Mouse (Mus musculus) ES-Bruce4 (cell line): ENCODE measurements around the gene Ndufaf2. TPM values are rescaled to one million over a fixed set of nuclear protein-coding genes. Genes with fewer than 3 reads are reported as not detected.

ENCODE experiments used
- H3K27ac ChIP-seq: 2 replicates; pipeline ENCODE4 v1.5.1; 2012; ENCODE audit warnings: low read length, inconsistent platforms; ENCODE audit not compliant: insufficient read depth
- H3K27me3 ChIP-seq: 2 replicates; pipeline ENCODE4 v1.6.1; 2012; ENCODE audit warnings: mild to moderate bottlenecking, low read length, inconsistent platforms; ENCODE audit not compliant: control insufficient read depth, poor library complexity, insufficient read depth, severe bottlenecking
- H3K36me3 ChIP-seq: 2 replicates; pipeline ENCODE4 v1.6.1; 2012; ENCODE audit warnings: inconsistent platforms, mild to moderate bottlenecking, low read length, moderate library complexity; ENCODE audit not compliant: control insufficient read depth, poor library complexity, insufficient read depth, severe bottlenecking
- H3K4me1 ChIP-seq: one replicate; pipeline ENCODE4 v1.8.1; 2011; ENCODE audit warnings: low read length; ENCODE audit not compliant: control insufficient read depth, insufficient read depth
- H3K4me3 ChIP-seq: 2 replicates; pipeline ENCODE4 v1.5.1; 2011; ENCODE audit warnings: low read depth, mild to moderate bottlenecking, low read length
- H3K9ac ChIP-seq: 2 replicates; pipeline ENCODE4 v1.6.1; 2012; ENCODE audit warnings: low read depth, mild to moderate bottlenecking, inconsistent platforms; ENCODE audit not compliant: poor library complexity, severe bottlenecking
- H3K9me3 ChIP-seq: replicated peaks from 2 replicates; pipeline ENCODE4 v1.6.1; 2012; ENCODE audit warnings: mild to moderate bottlenecking, low read length, inconsistent platforms; ENCODE audit not compliant: control insufficient read depth, poor library complexity, insufficient read depth, severe bottlenecking
- CTCF ChIP-seq: IDR thresholded peaks from one replicate; pipeline ENCODE4 v1.8.1; 2011; ENCODE audit warnings: low read depth, low read length
- EP300 ChIP-seq: IDR thresholded peaks from 2 replicates; pipeline ENCODE4 v1.6.1; 2011; ENCODE audit warnings: low read depth, low read length; ENCODE audit not compliant: insufficient read depth
- POLR2A ChIP-seq: IDR thresholded peaks from one replicate; pipeline ENCODE4 v1.8.1; 2011; ENCODE audit warnings: low read length; ENCODE audit not compliant: insufficient read depth
- polyA plus RNA-seq: library from polyadenylated mRNA; stranded (reverse); fragments of >200 nt; gene quantifications from 2 replicates; pipeline ENCODE4 v1.2.4, GENCODE M21; 2011; ENCODE audit warnings: low read depth; ENCODE audit not compliant: missing spikeins, insufficient read depth, insufficient read length

Ndufaf2 gene
- 77.4 and 103 TPM in 2 replicates for polyA plus RNA-seq

- peaks cover 1% of the 10 kb centered on the region for H3K4me1 ChIP-seq
- peak within 1 kb of the TSS; percentile 87 for H3K4me3 ChIP-seq
- peaks cover 4% of the 10 kb centered on the region for H3K36me3 ChIP-seq
- H3K9ac ChIP-seq: peak within 1 kb of the TSS; percentile 55
- no peaks in the 10 kb centered on the region for H3K27me3 ChIP-seq
- H3K27ac ChIP-seq: no peak within 1 kb of the TSS
- TF ChIP-seq POLR2A (peak; percentile 86), EP300 (no peak)
- H3K9me3 ChIP-seq: no peaks in the 10 kb centered on the region
Measured at GRCm38 (mm10) chr13:108158465-108159240, at the start of gene Ndufaf2, which contains the start of gene Ercc8. Gene Ndufaf2 (minus strand): TSS chr13:108158623. Gene Ercc8 (plus strand): TSS chr13:108158731.

- Histone ChIP-seq H3K36me3 (no peaks in the 10 kb centered on the region), H3K4me1 (no peaks in the 10 kb centered on the region), H3K9me3 (no peaks in the 10 kb centered on the region), H3K9ac (no peak overlapping the region), H3K4me3 (no peak overlapping the region), H3K27ac (no peak overlapping the region), H3K27me3 (no peaks in the 10 kb centered on the region)
- TF ChIP-seq POLR2A (no peak), CTCF (no peak), EP300 (no peak)
Measured at GRCm38 (mm10) chr13:108208090-108208489, 49.7 kb upstream of the Ndufaf2 start.

- no peak for TF ChIP-seq EP300
- TF ChIP-seq POLR2A: no peak
- no peak for TF ChIP-seq CTCF
- Histone ChIP-seq H3K4me1 (no peaks in the 10 kb centered on the region), H3K4me3 (no peak overlapping the region), H3K9ac (no peak overlapping the region), H3K36me3 (no peaks in the 10 kb centered on the region), H3K27ac (no peak overlapping the region), H3K9me3 (no peaks in the 10 kb centered on the region), H3K27me3 (no peaks in the 10 kb centered on the region)
Measured at GRCm38 (mm10) chr13:108207447-108207846, 49.0 kb upstream of the Ndufaf2 start.

- H3K4me1 ChIP-seq: no peaks in the 10 kb centered on the region
- no peaks in the 10 kb centered on the region for H3K27me3 ChIP-seq
- H3K9me3 ChIP-seq: no peaks in the 10 kb centered on the region
- H3K9ac ChIP-seq: no peak overlapping the region
- TF ChIP-seq POLR2A (no peak), EP300 (no peak), CTCF (no peak)
- no peaks in the 10 kb centered on the region for H3K36me3 ChIP-seq
- H3K27ac ChIP-seq: no peak overlapping the region
- no peak overlapping the region for H3K4me3 ChIP-seq
Measured at GRCm38 (mm10) chr13:108204857-108205256, 46.4 kb upstream of the Ndufaf2 start.

- no peak overlapping the region for H3K9ac ChIP-seq
- H3K36me3 ChIP-seq: peaks cover 5% of the 10 kb centered on the region
- no peaks in the 10 kb centered on the region for H3K9me3 ChIP-seq
- no peak overlapping the region for H3K27ac ChIP-seq
- H3K27me3 ChIP-seq: no peaks in the 10 kb centered on the region
- no peak for TF ChIP-seq EP300
- TF ChIP-seq CTCF: no peak
- no peak for TF ChIP-seq POLR2A
- no peak overlapping the region for H3K4me3 ChIP-seq
- H3K4me1 ChIP-seq: no peaks in the 10 kb centered on the region
Measured at GRCm38 (mm10) chr13:108195474-108195873, 37.1 kb upstream of the Ndufaf2 start.

GRCm38 (mm10) chr13:108191074-108191720 lies 32.8 kb upstream of the Ndufaf2 start:
- H3K9ac ChIP-seq: no peak overlapping the region
- H3K4me1 ChIP-seq: no peaks in the 10 kb centered on the region
- no peak overlapping the region for H3K4me3 ChIP-seq
- H3K36me3 ChIP-seq: peaks cover 11% of the 10 kb centered on the region
- no peaks in the 10 kb centered on the region for H3K9me3 ChIP-seq
- H3K27me3 ChIP-seq: no peaks in the 10 kb centered on the region
- no peak overlapping the region for H3K27ac ChIP-seq
- no peak for TF ChIP-seq EP300
- peak; percentile 66 for TF ChIP-seq CTCF
